Mouse (Mus musculus) E14TG2a.4 (cell line): ENCODE results near the gene Kmt5b.

Source experiments
- CTCF ChIP-seq: conservative IDR thresholded peaks from 2 replicates; pipeline ENCODE4 v1.5.1; 2014; ENCODE audit warnings: low read length
- NANOG ChIP-seq: IDR thresholded peaks from 2 replicates; pipeline ENCODE4 v1.6.1; 2014; ENCODE audit warnings: borderline replicate concordance, low read length, mixed read lengths
- POU5F1 ChIP-seq: IDR thresholded peaks from 2 replicates; pipeline ENCODE4 v1.6.1; 2014; ENCODE audit warnings: low read length, borderline replicate concordance

GRCm38 (mm10) chr19:3855091-3855490 is 87.9 kb downstream of the Kmt5b start:
- TF ChIP-seq CTCF: no peak
- no peak for TF ChIP-seq NANOG
- TF ChIP-seq POU5F1: no peak
